In the genomic region with DNA sequence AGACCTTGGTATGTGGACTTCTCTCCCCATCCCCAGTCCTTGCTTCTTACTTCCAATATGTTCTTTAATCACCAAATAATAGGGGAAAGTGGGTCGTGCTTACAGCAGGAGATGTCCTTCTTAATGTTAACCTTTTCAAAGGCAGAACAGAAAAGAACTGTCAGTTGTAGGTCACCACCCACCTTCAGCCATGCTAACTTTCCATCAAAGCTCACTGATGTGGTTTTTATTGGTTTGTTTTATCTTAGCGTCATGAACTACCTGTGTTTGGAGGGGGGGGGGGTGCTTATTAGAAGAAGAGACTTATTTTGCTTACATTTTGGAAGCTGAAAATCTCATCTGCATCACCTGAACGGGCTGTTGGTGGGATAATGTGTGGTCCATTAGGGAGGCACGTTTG, we compare ENCODE assay signal across 36 mouse cellular contexts. TPM values are rescaled to one million over a fixed set of nuclear protein-coding genes. Genes with fewer than 3 reads are reported as not detected.
"Had no signal": no experiment of that assay in that cellular context is flagged by ENCODE, and none has a peak within 500 bp of the region (broad histone marks: within the 10 kb centered on the region; RNA-seq: fewer than 3 reads in every experiment).

No protein-coding gene starts in this region.

- ATAC-seq: hindbrain, embryonic 16.5 days; intestine, embryonic 15.5 days; intestine, postnatal 0 days; liver, embryonic 12.5 days had no signal

- DNase-seq: gastrocnemius, adult 2 months; gastrocnemius, postnatal 10 days; gastrocnemius, postnatal 25 days; heart, adult 18-20 months; heart, postnatal 14 days; heart, postnatal 4 days; kidney, adult 18-20 months; kidney, adult 8-10 months; kidney, postnatal 10 days; kidney, postnatal 25 days; kidney, postnatal 4 days; layer of hippocampus, adult 9-11 months; layer of hippocampus, postnatal 36 days; left cerebral cortex, postnatal 4 days had no signal

RNA-seq across cellular contexts. Expression of a gene that starts 9.0 kb away (rescaled TPM):
- total RNA-seq: gastrocnemius, adult 2 months; gastrocnemius, postnatal 10 days; gastrocnemius, postnatal 25 days; gastrocnemius, postnatal 4 days; granulocyte monocyte progenitor cell, adult 5-6 weeks; heart, adult 18-20 months; heart, postnatal 14 days; heart, postnatal 4 days; layer of hippocampus, adult 2 months; layer of hippocampus, postnatal 14 days; layer of hippocampus, postnatal 36 days; left cerebral cortex, adult 18-20 months; left cerebral cortex, adult 8-10 months; left cerebral cortex, postnatal 10 days; left cerebral cortex, postnatal 25 days; left cerebral cortex, postnatal 4 days had no signal
- polyA plus RNA-seq: heart, embryonic 11.5 days; heart, embryonic 13.5 days; heart, embryonic 15.5 days; heart, postnatal 0 days; hindbrain, embryonic 10.5 days; hindbrain, embryonic 12.5 days; hindbrain, embryonic 16.5 days; kidney, embryonic 14.5 days; kidney, embryonic 16.5 days; limb, embryonic 11.5 days; limb, embryonic 13.5 days; liver, embryonic 12.5 days had no signal
